20 mouse cellular contexts compared by ENCODE assay signal in the genomic region with DNA sequence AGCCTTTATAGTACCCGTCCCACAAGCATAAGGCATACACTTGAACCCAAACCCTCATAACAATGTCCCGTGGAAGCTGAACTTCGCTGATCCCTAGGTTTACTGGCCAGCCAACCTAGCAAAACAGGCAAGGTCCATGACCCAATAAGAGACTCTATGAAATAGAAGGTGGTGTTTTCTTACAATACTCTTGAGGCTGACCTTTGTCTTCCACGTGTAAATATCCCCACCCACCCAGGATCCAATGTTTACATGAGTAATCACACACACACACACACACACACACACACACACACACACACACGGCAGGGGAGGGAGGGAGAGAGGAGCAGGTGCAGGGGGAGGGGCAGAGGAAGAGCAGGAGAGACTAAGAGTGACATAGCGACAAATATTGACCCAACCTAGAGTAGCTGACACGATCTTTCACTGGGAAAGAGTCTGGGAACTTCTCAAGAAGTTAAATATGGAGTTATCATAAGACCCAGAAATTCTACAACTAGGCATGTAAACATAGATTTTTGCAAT.
"Had no signal": no experiment of that assay in that cellular context is flagged by ENCODE, and none has a peak within 500 bp of the region (broad histone marks: within the 10 kb centered on the region; RNA-seq: fewer than 3 reads in every experiment).

No protein-coding gene starts in this region.

- H3K4me3 ChIP-seq: gastrocnemius, adult 2 months; heart, embryonic 10.5 days; heart, embryonic 12.5 days; hindbrain, embryonic 13.5 days; hindbrain, embryonic 15.5 days; layer of hippocampus, adult 2 months; left cerebral cortex, adult 2 months; limb, embryonic 10.5 days; limb, embryonic 12.5 days had no signal

- H3K4me2 ChIP-seq: heart, embryonic 12.5 days; hindbrain, embryonic 13.5 days; hindbrain, embryonic 15.5 days; limb, embryonic 12.5 days had no signal

- H3K9me3 ChIP-seq: heart, embryonic 10.5 days; heart, embryonic 12.5 days; hindbrain, embryonic 13.5 days; hindbrain, embryonic 15.5 days; limb, embryonic 10.5 days; limb, embryonic 12.5 days had no signal

- H3K4me1 ChIP-seq: heart, embryonic 10.5 days; heart, embryonic 12.5 days; hindbrain, embryonic 13.5 days; hindbrain, embryonic 15.5 days; limb, embryonic 10.5 days; limb, embryonic 12.5 days had no signal

- H3K36me3 ChIP-seq: heart, embryonic 10.5 days; heart, embryonic 12.5 days; hindbrain, embryonic 13.5 days; hindbrain, embryonic 15.5 days; limb, embryonic 10.5 days; limb, embryonic 12.5 days had no signal

- H3K9ac ChIP-seq: heart, embryonic 12.5 days; hindbrain, embryonic 13.5 days; hindbrain, embryonic 15.5 days; limb, embryonic 12.5 days; liver, embryonic 14.5 days had no signal

- DNase-seq: gastrocnemius, adult 2 months; gastrocnemius, postnatal 10 days; gastrocnemius, postnatal 25 days; heart, adult 18-20 months; heart, postnatal 10 days; kidney, adult 18-20 months; kidney, adult 8-10 months; kidney, postnatal 10 days; kidney, postnatal 36 days; liver had no signal

- ATAC-seq: hindbrain, postnatal 0 days had no signal

- H3K27me3 ChIP-seq: heart, embryonic 12.5 days; hindbrain, embryonic 13.5 days; hindbrain, embryonic 15.5 days; limb, embryonic 12.5 days had no signal

- H3K27ac ChIP-seq: gastrocnemius, adult 2 months; heart, embryonic 10.5 days; hindbrain, embryonic 13.5 days; hindbrain, embryonic 15.5 days; hindbrain, postnatal 0 days; layer of hippocampus, adult 2 months; left cerebral cortex, adult 2 months; limb, embryonic 10.5 days; limb, embryonic 12.5 days; liver, embryonic 14.5 days had no signal
